Mouse (Mus musculus) liver, adult 2 months (tissue): Measurements from ENCODE around the gene Serpina3c. TPM values are rescaled to one million over a fixed set of nuclear protein-coding genes. Genes with fewer than 3 reads are reported as not detected.
"Not testable (repeated sequence)": the region's sequence is repeated elsewhere in the genome, so short reads cannot be mapped to it uniquely, and the experiment has no call there.

Experiments
- DNase-seq: peaks from one replicate; pipeline ENCODE4 v3.0.0-alpha.2; 2011; ENCODE audit warnings: low read depth, low spot score; ENCODE audit errors: extremely low read depth
- H3K27ac ChIP-seq: fragments of 200-500 bp; replicated peaks from 2 replicates; pipeline ENCODE4 v1.5.1; 2012; ENCODE audit warnings: low read depth, mild to moderate bottlenecking, control low read depth, inconsistent platforms, low read length; ENCODE audit not compliant: insufficient read depth
- H3K27me3 ChIP-seq: fragments of 200-500 bp; 2 replicates; pipeline ENCODE4 v1.6.1; 2012; ENCODE audit warnings: mild to moderate bottlenecking, moderate library complexity, low read length, inconsistent platforms; ENCODE audit not compliant: control insufficient read depth, insufficient read depth
- H3K36me3 ChIP-seq: fragments of 200-500 bp; 2 replicates; pipeline ENCODE4 v1.6.1; 2012; ENCODE audit warnings: low read length, inconsistent platforms; ENCODE audit not compliant: control insufficient read depth, insufficient read depth
- H3K4me1 ChIP-seq: fragments of 200-500 bp; 2 replicates; pipeline ENCODE4 v1.6.1; 2011; ENCODE audit warnings: low read length; ENCODE audit not compliant: control insufficient read depth, insufficient read depth
- H3K4me3 ChIP-seq: fragments of 200-500 bp; 2 replicates; pipeline ENCODE4 v1.5.1; 2011; ENCODE audit warnings: low read depth, mild to moderate bottlenecking, control low read depth, low read length, moderate library complexity; ENCODE audit not compliant: insufficient read depth
- H3K79me2 ChIP-seq: fragments of 200-500 bp; 2 replicates; pipeline ENCODE4 v1.6.1; 2012; ENCODE audit warnings: inconsistent platforms, mild to moderate bottlenecking, low read length, moderate library complexity; ENCODE audit not compliant: control insufficient read depth, insufficient read depth
- H3K9ac ChIP-seq: fragments of 200-500 bp; 2 replicates; pipeline ENCODE4 v1.6.1; 2012; ENCODE audit warnings: low read depth, mild to moderate bottlenecking, control low read depth, inconsistent platforms, low read length
- CTCF ChIP-seq: fragments of 200-500 bp; IDR thresholded peaks from 2 replicates; pipeline ENCODE4 v1.5.1; 2011; ENCODE audit warnings: low read depth, low read length, control low read depth
- POLR2A ChIP-seq: fragments of 200-500 bp; IDR thresholded peaks from 2 replicates; pipeline ENCODE4 v1.6.1; 2011; ENCODE audit warnings: low read length, control low read depth; ENCODE audit not compliant: insufficient read depth; ENCODE audit errors: extremely low read depth
- WGBS: fragments of 180-500 bp; shearing (Covaris S2); methylation state at CpG from one replicate; pipeline ENCODE4 v1.1.7; 2018; 5-methylcytosine and 5-hydroxymethylcytosine counted together
- polyA plus RNA-seq: library from polyadenylated mRNA; depleted of rRNA; stranded (reverse); fragments of >200 nt; gene quantifications from 2 replicates; pipeline ENCODE4 v1.2.3, GENCODE M21; 2012
- total RNA-seq: library from RNA; depleted of rRNA; stranded (reverse); fragments of >200 nt; gene quantifications from 2 replicates; pipeline ENCODE4 v1.2.3, GENCODE M21; 2014

Serpina3c gene
- total and polyA plus RNA-seq, 2 experiments, result not detected

GRCm38 (mm10) chr12:104127696-104128095, 26.0 kb downstream of the Serpina3c start, which contains the start of gene Serpina3b:
TSS of gene Serpina3b (plus strand) at chr12:104127996.
- no peak within 1 kb of the TSS for H3K9ac ChIP-seq
- no peaks in the 10 kb centered on the region for H3K79me2 ChIP-seq
- no peaks in the 10 kb centered on the region for H3K4me1 ChIP-seq
- no peak for DNase-seq
- no peaks in the 10 kb centered on the region for H3K36me3 ChIP-seq
- no peak within 1 kb of the TSS for H3K4me3 ChIP-seq
- no peak within 1 kb of the TSS for H3K27ac ChIP-seq
- H3K27me3 ChIP-seq, result no peaks in the 10 kb centered on the region
- 85% methylated on average over 5 of the region's 5 CpGs for WGBS
- TF ChIP-seq POLR2A, result no peak
- TF ChIP-seq CTCF, result no peak

GRCm38 (mm10) chr12:104125021-104125560, 28.6 kb downstream of the Serpina3c start:
- Histone ChIP-seq H3K79me2 (no peaks in the 10 kb centered on the region), H3K27ac (no peak overlapping the region), H3K27me3 (no peaks in the 10 kb centered on the region), H3K36me3 (no peaks in the 10 kb centered on the region), H3K4me1 (no peaks in the 10 kb centered on the region), H3K4me3 (no peak overlapping the region), H3K9ac (no peak overlapping the region)
- 89% methylated on average over 5 of the region's 5 CpGs for WGBS
- TF ChIP-seq POLR2A, result no peak
- no peak for TF ChIP-seq CTCF
- DNase-seq, result no peak

- H3K27ac ChIP-seq, result no peak overlapping the region
- WGBS, result 98% methylated on average over 2 of the region's 2 CpGs
- no peaks in the 10 kb centered on the region for H3K36me3 ChIP-seq
- DNase-seq, result no peak
- no peak overlapping the region for H3K9ac ChIP-seq
- no peak overlapping the region for H3K4me3 ChIP-seq
- no peak for TF ChIP-seq CTCF
- TF ChIP-seq POLR2A, result no peak
- peaks cover 2% of the 10 kb centered on the region; the same call in 1 of the 2 replicates for H3K4me1 ChIP-seq
- H3K79me2 ChIP-seq, result no peaks in the 10 kb centered on the region
- H3K27me3 ChIP-seq, result no peaks in the 10 kb centered on the region
These were observed 29.7 kb downstream of the Serpina3c start for GRCm38 (mm10) chr12:104123996-104124395.

- H3K27me3 ChIP-seq, result no peaks in the 10 kb centered on the region
- 76% methylated on average over 1 of the region's 1 CpGs for WGBS
- no peaks in the 10 kb centered on the region for H3K79me2 ChIP-seq
- TF ChIP-seq CTCF, result no peak
- TF ChIP-seq POLR2A, result no peak
- no peak overlapping the region for H3K4me3 ChIP-seq
- H3K27ac ChIP-seq, result no peak overlapping the region
- no peak for DNase-seq
- no peak overlapping the region for H3K9ac ChIP-seq
- peaks cover 2% of the 10 kb centered on the region; the same call in 1 of the 2 replicates for H3K4me1 ChIP-seq
- no peaks in the 10 kb centered on the region for H3K36me3 ChIP-seq
These were observed 30.6 kb downstream of the Serpina3c start for GRCm38 (mm10) chr12:104123097-104123496.

- TF ChIP-seq POLR2A, result no peak
- TF ChIP-seq CTCF, result no peak
- Histone ChIP-seq H3K4me3 (no peak overlapping the region), H3K4me1 (peaks cover 6% of the 10 kb centered on the region; the same call in 1 of the 2 replicates), H3K36me3 (no peaks in the 10 kb centered on the region), H3K79me2 (no peaks in the 10 kb centered on the region), H3K27me3 (no peaks in the 10 kb centered on the region), H3K27ac (no peak overlapping the region), H3K9ac (no peak overlapping the region)
- DNase-seq, result no peak
- 77% methylated on average over 3 of the region's 3 CpGs for WGBS
These were observed 38.6 kb downstream of the Serpina3c start for GRCm38 (mm10) chr12:104114921-104115579.

DNA sequence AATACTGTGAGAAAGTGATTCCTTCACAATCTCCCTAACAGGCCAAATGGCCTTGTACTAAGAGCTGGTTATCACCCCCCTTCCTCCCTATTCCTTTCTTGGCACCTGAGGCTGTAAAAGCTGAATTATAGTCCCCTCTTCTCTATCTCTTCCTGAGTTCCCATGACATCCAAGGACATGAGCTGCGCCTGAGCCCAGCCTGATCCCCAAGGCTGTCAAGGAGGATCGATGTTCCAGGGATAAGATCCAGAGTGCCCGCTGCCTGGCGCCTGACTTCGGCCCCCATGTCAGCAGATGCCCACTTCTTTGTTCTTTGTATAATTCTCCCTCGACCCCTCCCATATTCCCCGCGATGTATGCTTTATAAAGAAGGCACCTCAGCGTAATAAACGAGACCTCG, 41.3 kb downstream of the Serpina3c start, which contains the start of gene Serpina3a:
Gene Serpina3a (plus strand): TSS at position 392 of the 400 bp plus-strand sequence.
- H3K27me3 ChIP-seq, H3K4me3 ChIP-seq, DNase-seq, H3K27ac ChIP-seq, H3K9ac ChIP-seq, H3K79me2 ChIP-seq, H3K36me3 ChIP-seq: not testable (repeated sequence)
- 94% methylated on average over 11 of the region's 11 CpGs for WGBS
- H3K4me1 ChIP-seq, result peaks cover 17% of the 10 kb centered on the region
